Mouse (Mus musculus) hindbrain, embryonic 16.5 days (tissue): ENCODE results near the gene Vgll1. TPM values are rescaled to one million over a fixed set of nuclear protein-coding genes. Genes with fewer than 3 reads are reported as not detected.
A peak's percentile ranks its signal among the peaks of the same experiment; 100 is the strongest.

Source experiments
- ATAC-seq: fragments of 200-750 bp; cut with Nextera tagmentation; 2 replicates; pipeline ENCODE4 v1.8.0; 2017; ENCODE audit warnings: moderate TSS enrichment, moderate library complexity
- H3K27ac ChIP-seq: fragments of 300-500 bp; sonication (generic); 2 replicates; pipeline ENCODE4 v1.5.1; 2014; ENCODE audit warnings: low read depth, mild to moderate bottlenecking, control low read depth, low read length, moderate library complexity
- H3K27me3 ChIP-seq: fragments of 300-500 bp; sonication (generic); replicated peaks from 2 replicates; pipeline ENCODE4 v1.6.1; 2014; ENCODE audit warnings: low read length; ENCODE audit not compliant: control insufficient read depth, insufficient read depth
- H3K36me3 ChIP-seq: fragments of 300-500 bp; sonication (generic); 2 replicates; pipeline ENCODE4 v1.6.1; 2014; ENCODE audit warnings: mild to moderate bottlenecking, low read length, moderate library complexity, mixed read lengths; ENCODE audit not compliant: control insufficient read depth, insufficient read depth
- H3K4me1 ChIP-seq: fragments of 300-500 bp; sonication (generic); 2 replicates; pipeline ENCODE4 v1.6.1; 2014; ENCODE audit warnings: low read depth, low read length; ENCODE audit not compliant: control insufficient read depth, insufficient read depth
- H3K4me2 ChIP-seq: fragments of 300-500 bp; sonication (generic); 2 replicates; pipeline ENCODE4 v1.6.1; 2014; ENCODE audit warnings: mild to moderate bottlenecking, low read length, control low read depth, moderate library complexity
- H3K4me3 ChIP-seq: fragments of 300-500 bp; sonication (generic); 2 replicates; pipeline ENCODE4 v1.5.1; 2014; ENCODE audit warnings: mild to moderate bottlenecking, low read length, control low read depth, moderate library complexity
- H3K9ac ChIP-seq: fragments of 300-500 bp; sonication (generic); 2 replicates; pipeline ENCODE4 v1.6.1; 2014; ENCODE audit warnings: low read depth, mild to moderate bottlenecking, control low read depth, low read length, moderate library complexity
- H3K9me3 ChIP-seq: fragments of 300-500 bp; sonication (generic); 2 replicates; pipeline ENCODE4 v1.6.1; 2014; ENCODE audit warnings: mild to moderate bottlenecking, low read length, moderate library complexity; ENCODE audit not compliant: control insufficient read depth
- WGBS: fragments of 180-500 bp; shearing (Covaris S2); extraction: QIAGEN DNeasy Blood & Tissue Kit; methylation state at CpG from one replicate; pipeline ENCODE4 v1.1.7; 2014; 5-methylcytosine and 5-hydroxymethylcytosine counted together
- polyA plus RNA-seq: library from polyadenylated mRNA; unstranded; fragments of >200 nt; fragmentation: Nextera tagmentation; extraction: Ambion mirVana; gene quantifications from 2 replicates; pipeline ENCODE4 v1.2.1, GENCODE M21; 2015

Vgll1 gene
- polyA plus RNA-seq: not detected in 2 replicates

DNA sequence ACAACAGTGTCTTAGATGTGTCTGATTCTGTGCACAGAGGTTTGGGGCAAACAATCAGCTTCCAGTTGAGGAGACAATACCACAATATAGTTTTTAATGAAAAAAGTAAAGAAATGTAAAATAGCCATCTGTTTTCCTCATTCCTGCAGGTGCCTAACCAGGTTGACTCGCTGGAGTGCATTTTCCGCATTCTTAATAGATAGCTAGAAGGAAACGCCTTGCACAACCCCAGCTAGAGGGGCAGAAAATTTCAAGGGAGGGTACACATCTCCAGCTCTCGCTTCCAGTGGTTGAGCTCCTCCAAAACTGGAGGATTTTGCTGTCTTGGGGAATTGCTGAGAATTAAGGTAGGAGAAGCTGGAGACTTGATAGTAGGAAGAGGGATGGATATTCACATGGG is at the start of gene Vgll1:
Gene Vgll1, plus strand, starts transcription at position 301 of the 400 bp plus-strand sequence.
- H3K9ac ChIP-seq: no peak within 1 kb of the TSS
- no peak within 1 kb of the TSS for H3K4me2 ChIP-seq
- no peaks in the 10 kb centered on the region for H3K4me1 ChIP-seq
- H3K27me3 ChIP-seq: no peaks in the 10 kb centered on the region
- 88% methylated on average over 4 of the region's 4 CpGs for WGBS
- no peaks in the 10 kb centered on the region for H3K36me3 ChIP-seq
- no peak within 1 kb of the TSS for H3K4me3 ChIP-seq
- no peak within 1 kb of the TSS for H3K27ac ChIP-seq
- no peaks in the 10 kb centered on the region for H3K9me3 ChIP-seq
- no peak for ATAC-seq

DNA sequence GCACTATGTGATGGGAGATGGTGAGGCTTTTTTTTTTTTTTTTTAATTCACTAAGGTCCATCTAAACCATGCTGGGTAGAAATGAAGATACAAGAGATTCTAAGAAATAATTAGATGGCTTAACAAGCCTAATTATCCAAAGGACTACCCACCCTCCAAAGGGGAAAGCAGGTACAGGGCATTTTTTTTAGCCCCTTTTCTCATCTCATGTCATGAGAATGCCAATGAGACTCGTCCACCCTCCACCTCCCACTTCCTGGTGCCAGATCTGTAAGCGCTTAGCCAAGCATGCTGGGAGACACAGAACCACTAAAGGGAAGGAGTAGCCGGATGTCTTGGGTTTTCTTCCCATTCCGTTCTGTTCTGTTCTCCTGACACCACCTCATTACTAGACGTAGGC is 45.1 kb upstream of the Vgll1 start, which contains the start of gene Brs3:
Gene Brs3, plus strand, starts transcription at position 301 of the 400 bp plus-strand sequence.
- no peaks in the 10 kb centered on the region for H3K9me3 ChIP-seq
- no peak within 1 kb of the TSS for H3K4me2 ChIP-seq
- no peak for ATAC-seq

DNA sequence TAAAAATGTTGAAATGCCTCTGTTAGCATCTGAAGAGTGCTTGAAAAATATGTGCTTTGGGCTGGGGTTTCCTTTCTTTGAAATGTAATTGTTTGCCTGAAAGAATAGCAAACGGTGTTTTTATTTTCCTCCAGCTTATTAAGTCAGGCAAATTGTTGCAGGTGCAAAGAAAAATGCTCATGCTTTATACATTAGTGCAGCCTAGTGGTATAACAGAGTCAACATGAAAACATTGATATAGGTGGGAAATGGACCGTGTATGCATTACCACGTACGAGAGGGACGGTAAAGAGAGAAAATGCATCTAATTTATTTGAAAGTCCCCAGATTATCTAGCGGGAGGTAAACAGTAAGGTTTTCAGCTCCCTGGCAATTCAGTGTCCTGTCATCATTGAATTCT is 44.0 kb upstream of the Vgll1 start:
- no peak overlapping the region for H3K4me3 ChIP-seq
- no peak overlapping the region for H3K4me2 ChIP-seq
- no peak overlapping the region for H3K9ac ChIP-seq
- H3K36me3 ChIP-seq: no peaks in the 10 kb centered on the region
- H3K27ac ChIP-seq: no peak overlapping the region
- ATAC-seq: no peak
- 72% methylated on average over 6 of the region's 6 CpGs for WGBS
- no peaks in the 10 kb centered on the region for H3K9me3 ChIP-seq
- no peaks in the 10 kb centered on the region for H3K4me1 ChIP-seq
- H3K27me3 ChIP-seq: no peaks in the 10 kb centered on the region

More for the DNA sequence above, 45.1 kb upstream of the Vgll1 start, which contains the start of gene Brs3:
- WGBS: 89% methylated on average over 5 of the region's 5 CpGs
- no peaks in the 10 kb centered on the region for H3K27me3 ChIP-seq
- no peaks in the 10 kb centered on the region for H3K4me1 ChIP-seq
- no peak within 1 kb of the TSS for H3K9ac ChIP-seq
- H3K27ac ChIP-seq: no peak within 1 kb of the TSS
- H3K4me3 ChIP-seq: no peak within 1 kb of the TSS
- H3K36me3 ChIP-seq: no peaks in the 10 kb centered on the region

DNA sequence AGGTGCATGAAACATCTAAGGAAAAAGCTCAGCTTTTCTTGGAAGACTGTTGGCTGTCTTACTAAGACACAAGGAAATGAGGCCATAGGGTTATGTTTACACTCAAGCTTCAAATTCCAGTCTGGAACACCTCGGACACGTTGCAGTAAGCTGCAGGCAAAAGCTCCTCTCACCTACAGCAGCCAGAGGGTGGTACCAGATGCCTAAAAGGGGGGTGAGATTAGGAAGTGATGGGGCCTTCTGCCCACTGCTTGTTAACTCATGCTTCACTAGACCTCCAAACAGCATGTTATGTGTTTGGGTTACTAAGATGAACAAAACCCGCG is 35.1 kb upstream of the Vgll1 start:
- Histone ChIP-seq H3K4me2 (peak overlapping the region; percentile 51), H3K27me3 (no peaks in the 10 kb centered on the region), H3K9ac (peak overlapping the region; percentile 74), H3K9me3 (no peaks in the 10 kb centered on the region), H3K36me3 (peaks cover 4% of the 10 kb centered on the region; the same call in 1 of the 2 replicates), H3K4me1 (peaks cover 2% of the 10 kb centered on the region; the same call in 1 of the 2 replicates), H3K4me3 (peak overlapping the region; percentile 56), H3K27ac (peak overlapping the region; percentile 94)
- WGBS: 15% methylated on average over 4 of the region's 4 CpGs
- peak; percentile 70 for ATAC-seq

DNA sequence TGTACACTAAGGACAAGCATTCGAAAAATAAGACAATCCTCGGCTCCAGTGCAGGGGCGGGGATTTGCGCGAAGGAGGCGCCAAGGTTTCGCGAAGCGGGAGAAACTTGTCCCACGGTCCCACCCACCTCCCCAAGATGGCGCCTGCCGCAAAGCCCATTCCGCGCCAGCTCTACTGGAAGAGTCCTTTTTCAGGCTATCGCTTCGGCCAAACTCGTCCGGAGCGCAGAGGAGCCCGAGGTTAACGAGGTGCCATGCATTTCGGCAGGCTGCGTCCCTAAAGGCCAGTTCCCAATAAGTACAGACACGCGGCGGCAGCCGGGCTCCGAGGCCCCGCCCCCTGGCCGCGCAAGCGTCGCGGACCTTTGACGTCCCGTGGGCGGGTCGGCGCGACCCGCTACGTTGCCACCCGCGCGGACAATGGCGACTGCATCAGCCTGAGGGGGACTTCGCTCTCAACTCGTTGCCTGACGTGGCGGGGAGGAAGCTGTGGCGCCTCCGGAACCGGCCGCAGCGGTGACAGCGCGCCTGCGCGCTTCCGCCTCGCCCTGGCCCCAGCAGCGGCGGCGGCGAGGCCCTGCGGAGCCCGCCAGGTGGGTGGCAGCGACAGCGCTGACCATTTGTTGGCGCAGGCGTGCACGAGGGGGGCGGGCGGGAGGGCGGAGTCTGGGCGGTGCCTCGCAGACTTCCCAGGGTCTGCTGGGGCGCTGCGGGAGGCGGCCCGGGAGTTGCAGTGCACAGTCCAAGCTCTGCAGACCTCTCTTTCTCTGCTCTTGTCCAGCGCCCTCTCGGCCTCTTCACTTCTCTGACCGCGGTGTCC is 34.5 kb upstream of the Vgll1 start, which contains the start of gene Htatsf1:
Gene Htatsf1, plus strand, starts transcription at position 410 of the 819 bp plus-strand sequence.
- no peaks in the 10 kb centered on the region for H3K9me3 ChIP-seq
- H3K27ac ChIP-seq: peak within 1 kb of the TSS; percentile 94
- ATAC-seq: peak; percentile 97
- WGBS: 11% methylated on average over 33 of the region's 85 CpGs
- no peaks in the 10 kb centered on the region for H3K27me3 ChIP-seq
- H3K4me1 ChIP-seq: peaks cover 2% of the 10 kb centered on the region; the same call in 1 of the 2 replicates
- peak within 1 kb of the TSS; percentile 74 for H3K9ac ChIP-seq
- peaks cover 4% of the 10 kb centered on the region; the same call in 1 of the 2 replicates for H3K36me3 ChIP-seq
- peak within 1 kb of the TSS; percentile 65 for H3K4me2 ChIP-seq
- H3K4me3 ChIP-seq: peak within 1 kb of the TSS; percentile 56

DNA sequence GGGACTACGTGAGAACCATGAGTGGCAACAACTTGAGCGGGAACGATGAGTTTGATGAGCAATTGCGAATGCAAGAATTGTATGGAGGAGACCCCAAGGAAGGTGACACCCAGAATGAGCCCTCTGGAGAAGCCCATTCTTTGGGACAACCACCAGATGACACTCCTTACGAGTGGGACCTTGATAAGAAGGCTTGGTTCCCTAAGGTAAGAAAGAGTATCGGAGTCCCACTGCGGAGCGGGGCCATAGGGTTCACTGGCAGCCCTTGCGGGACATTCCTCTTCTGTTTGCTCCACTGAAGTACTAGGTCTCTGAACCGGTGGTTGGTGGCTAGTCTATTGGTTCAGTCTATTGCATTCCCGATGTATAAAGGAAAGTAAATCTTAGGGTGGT is 33.9 kb upstream of the Vgll1 start:
- H3K27ac ChIP-seq: peak overlapping the region; percentile 94
- peaks cover 2% of the 10 kb centered on the region; the same call in 1 of the 2 replicates for H3K4me1 ChIP-seq
- peak overlapping the region; percentile 65 for H3K4me2 ChIP-seq
- 25% methylated on average over 11 of the region's 11 CpGs for WGBS
- H3K36me3 ChIP-seq: peaks cover 4% of the 10 kb centered on the region; the same call in 1 of the 2 replicates
- no peak; the same call in 1 of the 2 replicates for ATAC-seq
- no peaks in the 10 kb centered on the region for H3K9me3 ChIP-seq
- H3K4me3 ChIP-seq: peak overlapping the region; percentile 56
- H3K27me3 ChIP-seq: no peaks in the 10 kb centered on the region
- H3K9ac ChIP-seq: peak overlapping the region; percentile 74

DNA sequence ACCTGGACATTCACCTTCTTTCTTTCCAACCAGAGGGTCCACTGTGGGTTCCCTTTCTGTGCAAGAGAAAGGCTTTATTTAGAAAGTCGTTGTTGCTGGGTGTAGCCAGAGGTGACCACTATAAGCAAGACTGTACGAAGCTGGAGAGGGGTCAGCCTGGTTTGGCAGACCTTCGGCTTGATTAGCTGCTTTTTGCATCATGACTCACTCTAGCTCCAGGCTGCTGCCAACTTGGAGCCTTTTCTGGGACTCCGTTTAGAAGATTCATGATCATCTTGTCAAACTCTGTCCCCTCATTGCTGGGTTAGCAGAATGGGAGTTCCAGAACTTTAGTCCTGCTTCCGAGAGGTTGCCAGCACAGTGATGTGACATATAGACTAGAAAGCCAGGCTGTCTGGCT is 6.4 kb upstream of the Vgll1 start:
- no peak overlapping the region for H3K4me3 ChIP-seq
- no peak overlapping the region for H3K27ac ChIP-seq
- H3K9me3 ChIP-seq: no peaks in the 10 kb centered on the region
- H3K27me3 ChIP-seq: no peaks in the 10 kb centered on the region
- H3K36me3 ChIP-seq: no peaks in the 10 kb centered on the region
- H3K4me2 ChIP-seq: no peak overlapping the region
- no peak overlapping the region for H3K9ac ChIP-seq
- ATAC-seq: no peak
- WGBS: 81% methylated on average over 5 of the region's 5 CpGs
- H3K4me1 ChIP-seq: no peaks in the 10 kb centered on the region

DNA sequence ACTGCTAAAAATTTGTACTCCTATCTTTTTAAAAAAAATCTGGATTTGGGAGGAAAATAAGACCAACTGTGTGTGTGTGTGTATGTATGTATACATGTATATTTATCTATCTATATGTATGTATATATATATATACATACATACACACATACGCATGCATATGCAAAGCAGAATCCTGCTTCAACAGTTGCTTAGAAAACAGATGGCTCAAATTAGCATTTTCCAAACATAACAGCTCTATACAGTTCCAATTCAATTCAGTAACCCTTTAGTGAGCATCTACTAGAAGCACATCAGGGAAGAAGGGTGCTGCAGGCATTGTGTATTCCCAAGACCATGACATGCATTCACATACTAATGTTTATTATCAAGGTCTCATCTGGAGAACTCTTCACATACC is 15.5 kb downstream of the Vgll1 start:
- Histone ChIP-seq H3K9me3 (no peaks in the 10 kb centered on the region), H3K4me3 (no peak overlapping the region), H3K9ac (no peak overlapping the region), H3K4me2 (no peak overlapping the region), H3K36me3 (no peaks in the 10 kb centered on the region), H3K4me1 (no peaks in the 10 kb centered on the region), H3K27ac (no peak overlapping the region), H3K27me3 (no peaks in the 10 kb centered on the region)
- WGBS: 86% methylated on average over 1 of the region's 1 CpGs
- no peak for ATAC-seq

DNA sequence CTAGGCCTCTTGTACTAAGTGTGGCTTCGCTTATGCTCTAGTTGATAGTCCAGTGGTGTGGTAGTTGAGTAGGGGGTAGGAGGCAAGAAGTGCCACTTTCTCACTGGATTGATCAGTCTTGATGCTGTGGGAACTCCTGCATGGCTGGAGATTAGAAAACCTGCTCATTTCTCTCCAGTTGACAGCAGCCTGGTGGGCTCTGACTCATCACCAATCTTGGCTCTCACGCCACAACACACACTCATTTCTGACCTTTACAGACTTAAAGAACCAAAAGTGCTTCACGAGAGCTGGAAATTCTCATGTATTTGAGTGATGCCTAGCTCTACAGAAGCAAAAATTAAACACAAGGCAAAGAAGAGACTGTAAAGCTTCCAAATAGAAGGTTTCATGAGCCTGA is 19.1 kb downstream of the Vgll1 start:
- H3K9ac ChIP-seq: no peak overlapping the region
- no peaks in the 10 kb centered on the region for H3K9me3 ChIP-seq
- ATAC-seq: no peak
- no peak overlapping the region for H3K4me2 ChIP-seq
- WGBS: 93% methylated on average over 3 of the region's 3 CpGs
- no peaks in the 10 kb centered on the region for H3K4me1 ChIP-seq
- H3K27me3 ChIP-seq: no peaks in the 10 kb centered on the region
- no peak overlapping the region for H3K4me3 ChIP-seq
- no peak overlapping the region for H3K27ac ChIP-seq
- H3K36me3 ChIP-seq: no peaks in the 10 kb centered on the region
